Mouse (Mus musculus) MEL (cell line): ENCODE measurements at regions not wholly inside any gene's neighbourhood (a gene's known extent, or its start where the extent isn't known, plus 50 kb on each side); places are given as distances from the start of the nearest gene placed in this dataset.

Experiments used
- BHLHE40 ChIP-seq: IDR thresholded peaks from 2 replicates; pipeline ENCODE4 v1.6.1; 2012; ENCODE audit warnings: low read depth, mild to moderate bottlenecking, inconsistent platforms, low read length, improper control_type of control experiment, borderline replicate concordance
- CTCF ChIP-seq, 3 experiments: IDR thresholded peaks in 2 of 3; conservative IDR thresholded peaks in 1 of 3; 2 replicates each; pipeline ENCODE4 v1.5.1; 2011 to 2012; ENCODE audit warnings: low read length in 3 of 3, low read depth in 2 of 3, mild to moderate bottlenecking in 2 of 3, improper control_type of control experiment in 1 of 3, inconsistent platforms in 1 of 3, mixed read lengths in 1 of 3, moderate library complexity in 1 of 3; ENCODE audit not compliant: control insufficient read depth in 1 of 3, insufficient read depth in 1 of 3, poor library complexity in 1 of 3, severe bottlenecking in 1 of 3
- EP300 ChIP-seq, 2 experiments: IDR thresholded peaks; 2 replicates each; pipeline ENCODE4 v1.6.1; 2011; ENCODE audit warnings: improper control_type of control experiment in 2 of 2, low read length in 2 of 2, low read depth in 1 of 2, mild to moderate bottlenecking in 1 of 2
- ETS1 ChIP-seq: IDR thresholded peaks from 2 replicates; pipeline ENCODE4 v1.6.1; 2012; ENCODE audit warnings: low read depth, mild to moderate bottlenecking, inconsistent platforms, low read length, improper control_type of control experiment, moderate library complexity
- GABPA ChIP-seq: IDR thresholded peaks from 2 replicates; pipeline ENCODE4 v1.6.1; 2012; ENCODE audit warnings: low read depth, mild to moderate bottlenecking, inconsistent platforms, low read length, improper control_type of control experiment, moderate library complexity
- GATA1 ChIP-seq: IDR thresholded peaks from 2 replicates; pipeline ENCODE4 v1.6.1; 2011; ENCODE audit warnings: low read depth, low read length, improper control_type of control experiment
- MAX ChIP-seq: IDR thresholded peaks from 2 replicates; pipeline ENCODE4 v1.6.1; 2011; ENCODE audit warnings: low read length, improper control_type of control experiment
- POLR2A ChIP-seq, 2 experiments: IDR thresholded peaks; 2 replicates each; pipeline ENCODE4 v1.6.1; 2011 to 2012; ENCODE audit warnings: low read length in 2 of 2, mild to moderate bottlenecking in 2 of 2, control low read depth in 1 of 2, improper control_type of control experiment in 1 of 2, low read depth in 1 of 2, moderate library complexity in 1 of 2; ENCODE audit not compliant: control insufficient read depth in 1 of 2, insufficient read depth in 1 of 2, poor library complexity in 1 of 2
- POLR2AphosphoS2 ChIP-seq: IDR thresholded peaks from 2 replicates; pipeline ENCODE4 v1.6.1; 2011; ENCODE audit warnings: low read length, improper control_type of control experiment
- RAD21 ChIP-seq: IDR thresholded peaks from 2 replicates; pipeline ENCODE4 v1.6.1; 2011; ENCODE audit warnings: mild to moderate bottlenecking, low read depth, low read length, improper control_type of control experiment
- SIN3A ChIP-seq: IDR thresholded peaks from 2 replicates; pipeline ENCODE4 v1.6.1; 2012; ENCODE audit warnings: low read length, improper control_type of control experiment, inconsistent platforms

DNA sequence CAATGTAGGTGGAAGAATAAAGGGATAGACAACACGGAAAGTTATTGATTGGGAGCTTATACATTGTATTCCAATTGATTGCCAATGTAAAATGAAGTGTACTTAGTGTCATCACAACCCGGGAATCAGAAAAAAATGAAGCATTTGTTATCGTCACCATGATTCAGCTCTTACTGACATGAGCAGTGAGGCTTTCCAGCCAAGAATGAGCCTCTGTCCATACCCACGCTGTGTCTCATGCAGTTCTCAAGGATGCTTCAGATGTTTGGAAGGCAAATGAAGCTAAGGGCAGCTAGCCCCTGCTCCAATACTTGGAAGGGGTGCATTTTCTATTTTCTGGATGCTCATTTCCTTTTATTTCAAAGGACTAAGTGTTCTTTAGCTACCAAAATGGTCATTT, 107.4 kb upstream of the Kitl start:
- TF ChIP-seq GATA1: no peak
- no peak for TF ChIP-seq POLR2A (IDR thresholded peaks at IDR 0.05; ENCODE audit: control insufficient read depth in 1 of 2, insufficient read depth in 1 of 2, low read depth in 1 of 2, low read length in 2 of 2, poor library complexity in 1 of 2)
- TF ChIP-seq CTCF (IDR thresholded peaks at IDR 0.05 in 2 of 3, conservative IDR thresholded peaks at IDR 0.05 in 1 of 3; ENCODE audit: control insufficient read depth in 1 of 3, insufficient read depth in 1 of 3, low read depth in 2 of 3, low read length in 3 of 3, poor library complexity in 1 of 3, severe bottlenecking in 1 of 3): no peak
- no peak for TF ChIP-seq RAD21
- TF ChIP-seq ETS1: no peak
- no peak for TF ChIP-seq EP300 (IDR thresholded peaks at IDR 0.05; ENCODE audit: low read depth in 1 of 2, low read length in 2 of 2)
- no peak for TF ChIP-seq GABPA
- TF ChIP-seq BHLHE40: no peak
- no peak for TF ChIP-seq MAX
- no peak for TF ChIP-seq POLR2AphosphoS2
- TF ChIP-seq SIN3A: no peak
